Comparison of ENCODE assay signal across 9 mouse cellular contexts in the genomic region with DNA sequence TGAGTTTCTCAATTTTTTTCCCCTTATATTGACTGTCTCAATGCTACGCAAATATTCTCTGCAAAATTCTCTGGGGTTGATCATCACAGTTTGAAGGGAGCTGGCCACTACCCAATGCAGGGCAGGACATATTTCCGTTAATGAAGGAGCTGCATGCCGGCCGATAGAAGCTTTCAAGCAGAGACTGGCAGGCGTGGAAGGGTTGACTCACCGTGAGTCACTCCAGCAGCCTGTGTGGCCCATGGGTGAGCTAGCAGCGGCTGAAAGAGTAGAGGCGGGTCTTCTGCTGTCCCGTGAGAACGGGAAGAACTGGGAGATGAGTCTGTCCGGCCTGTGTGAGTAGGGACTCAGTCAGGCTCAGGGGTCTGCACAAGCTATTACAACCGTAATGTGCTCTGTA. TPM values are rescaled to one million over a fixed set of nuclear protein-coding genes. Genes with fewer than 3 reads are reported as not detected.
DNase-seq lines count a peak whose midpoint lies in the region; ATAC-seq lines count a peak whose summit lies in the region.
"Had no signal": no experiment of that assay in that cellular context is flagged by ENCODE, and none has a peak within 500 bp of the region (broad histone marks: within the 10 kb centered on the region; RNA-seq: fewer than 3 reads in every experiment).

No protein-coding gene starts in this region.

- H3K36me3 ChIP-seq in heart, embryonic 12.5 days, result no peaks in the 10 kb centered on the region
- no peaks in the 10 kb centered on the region for H3K36me3 ChIP-seq in neural tube, embryonic 15.5 days
- H3K36me3 ChIP-seq: embryonic facial prominence, embryonic 12.5 days; hindbrain, embryonic 12.5 days had no signal

- ATAC-seq in heart, embryonic 12.5 days (ENCODE audit: insufficient number of reproducible peaks, low FRiP score), result peak; percentile 55
- ATAC-seq in neural tube, embryonic 15.5 days (ENCODE audit: low FRiP score), result no peak

- H3K27me3 ChIP-seq in heart, embryonic 12.5 days (replicated peaks), result no peaks in the 10 kb centered on the region
- no peaks in the 10 kb centered on the region for H3K27me3 ChIP-seq in neural tube, embryonic 15.5 days (replicated peaks)
- H3K27me3 ChIP-seq: embryonic facial prominence, embryonic 12.5 days; hindbrain, embryonic 12.5 days had no signal

- peak overlapping the region; percentile 34; the same call in 1 of the 2 replicates for H3K4me2 ChIP-seq in heart, embryonic 12.5 days
- H3K4me2 ChIP-seq in neural tube, embryonic 15.5 days, result no peak overlapping the region
- H3K4me2 ChIP-seq: embryonic facial prominence, embryonic 12.5 days; hindbrain, embryonic 12.5 days had no signal

- peaks cover 7% of the 10 kb centered on the region; the same call in 1 of the 2 replicates for H3K4me1 ChIP-seq in heart, embryonic 12.5 days (replicated peaks)
- H3K4me1 ChIP-seq in neural tube, embryonic 15.5 days, result peaks cover 9% of the 10 kb centered on the region

- DNase-seq in urinary bladder, adult 18-20 months (ENCODE audit: low spot score in 2 of 2), result peak; percentile 31 to 72
- DNase-seq in urinary bladder, postnatal 10 days (ENCODE audit: low spot score), result no peak
- peak; percentile 71 for DNase-seq in adrenal gland, adult 8-10 months
- DNase-seq in spleen, postnatal 14 days (ENCODE audit: low spot score in 2 of 2), result no peak
- DNase-seq in T-cell, adult 2 months (ENCODE audit: low spot score), result no peak

- no peak overlapping the region for H3K9ac ChIP-seq in heart, embryonic 12.5 days
- no peak overlapping the region for H3K9ac ChIP-seq in neural tube, embryonic 15.5 days (replicated peaks)
- H3K9ac ChIP-seq: embryonic facial prominence, embryonic 12.5 days; hindbrain, embryonic 12.5 days had no signal

- H3K27ac ChIP-seq in heart, embryonic 12.5 days (ENCODE audit: poor library complexity, severe bottlenecking), result no peak overlapping the region
- no peak overlapping the region for H3K27ac ChIP-seq in neural tube, embryonic 15.5 days (replicated peaks)
- H3K27ac ChIP-seq: embryonic facial prominence, embryonic 12.5 days; hindbrain, embryonic 12.5 days had no signal

- no peaks in the 10 kb centered on the region; the same call in 1 of the 2 replicates for H3K9me3 ChIP-seq in heart, embryonic 12.5 days (replicated peaks)
- H3K9me3 ChIP-seq in neural tube, embryonic 15.5 days (replicated peaks), result no peaks in the 10 kb centered on the region
- H3K9me3 ChIP-seq: embryonic facial prominence, embryonic 12.5 days; hindbrain, embryonic 12.5 days had no signal

- H3K4me3 ChIP-seq in heart, embryonic 12.5 days, result no peak overlapping the region
- no peak overlapping the region for H3K4me3 ChIP-seq in neural tube, embryonic 15.5 days (replicated peaks)
- H3K4me3 ChIP-seq: embryonic facial prominence, embryonic 12.5 days; hindbrain, embryonic 12.5 days had no signal

- WGBS in heart, embryonic 12.5 days, result 39% methylated on average over 12 of the region's 12 CpGs
- 76% methylated on average over 12 of the region's 12 CpGs for WGBS in neural tube, embryonic 15.5 days

RNA-seq across cellular contexts. Expression of a gene that starts 23.6 kb away (rescaled TPM):
- 10 to 100 TPM; 17.3 to 46.1 (median 32.0) TPM for total RNA-seq in adrenal gland, adult 8-10 months (2022)
- 4.4 and 5.6 TPM in 2 replicates for polyA plus RNA-seq in heart, embryonic 12.5 days (2016; fragmentation: Nextera tagmentation; extraction: Ambion mirVana)
- 5.3 and 5.6 TPM in 2 replicates for polyA plus RNA-seq in neural tube, embryonic 15.5 days (2015; fragmentation: Nextera tagmentation; extraction: Ambion mirVana)

Comparison
In these comparisons a context has a peak if more than half of its experiments do, and no peak if none do; other contexts are left out.
1. DNase-seq: peak in urinary bladder, adult 18-20 months (2 of 2) and adrenal gland, adult 8-10 months (single experiment); none in urinary bladder, postnatal 10 days (single experiment), spleen, postnatal 14 days (0 of 2) and T-cell, adult 2 months (single experiment).